Mouse (Mus musculus): Measurements from ENCODE around the gene Tbc1d9b.

DNA sequence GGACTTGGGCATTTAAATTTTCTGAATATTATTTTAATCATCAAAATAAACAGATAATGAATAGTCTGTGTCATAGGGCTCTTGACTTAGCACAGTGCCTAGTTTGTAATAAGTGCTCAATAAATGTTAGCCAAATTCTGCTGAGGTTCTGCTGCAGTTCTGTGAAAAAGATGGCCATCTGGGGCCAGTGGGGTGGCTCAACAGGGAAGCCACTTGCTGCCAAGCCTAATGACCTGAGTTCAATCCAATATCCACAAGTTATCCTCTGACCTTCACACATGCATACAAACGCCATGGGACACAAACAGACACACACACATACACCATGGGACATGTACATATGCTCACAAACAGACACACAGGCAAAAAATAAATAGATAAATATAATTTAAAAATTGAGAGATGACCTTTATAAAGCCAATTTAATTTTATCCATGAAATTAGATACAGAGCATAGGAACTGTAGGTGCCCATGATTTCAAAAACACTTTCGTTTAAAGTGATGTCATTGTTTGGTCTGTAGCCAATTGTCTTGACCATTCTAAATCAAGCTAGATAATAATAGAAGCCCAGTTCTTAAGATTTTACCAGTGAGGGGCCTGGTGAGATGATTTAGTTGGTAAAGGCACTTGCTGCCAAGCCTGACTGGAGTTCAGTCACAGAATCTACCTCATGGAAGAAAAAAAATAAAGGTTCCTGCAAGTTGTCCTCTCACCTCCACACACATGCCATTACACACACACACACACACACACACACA, 30.5 kb upstream of the Tbc1d9b start:
- TF ChIP-seq CTCF (IDR thresholded peaks at IDR 0.05; ENCODE audit: low read depth) (no peak), EP300 (IDR thresholded peaks at IDR 0.05; ENCODE audit: low read depth) (no peak)

Measured in liver, postnatal 0 days (tissue).